Mouse (Mus musculus): ENCODE measurements at regions not wholly inside any gene's neighbourhood (a gene's known extent, or its start where the extent isn't known, plus 50 kb on each side); places are given as distances from the start of the nearest gene placed in this dataset.

DNA sequence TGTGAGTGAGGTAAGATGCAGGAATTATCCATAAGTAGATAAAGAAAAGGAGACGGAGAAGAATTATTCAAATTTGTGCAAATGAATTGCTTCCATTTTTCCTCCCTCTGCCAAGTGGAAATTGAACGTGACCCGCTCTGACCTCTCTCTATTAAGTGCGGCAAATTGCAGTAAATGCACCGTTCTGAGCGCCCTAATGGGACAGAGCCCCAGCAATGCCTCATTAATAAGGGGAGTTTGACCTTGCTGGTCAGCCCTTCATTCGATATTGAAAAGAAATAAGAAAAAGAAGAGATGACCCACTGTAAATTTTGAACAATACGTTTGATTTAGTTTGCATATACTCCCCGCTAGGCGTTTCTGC lies 137.0 kb downstream of the Gpat3 start:
- WGBS, result 81% methylated on average over 10 of the region's 10 CpGs
- DNase-seq (ENCODE audit: low spot score), result no peak
- no peaks in the 10 kb centered on the region for H3K9me3 ChIP-seq
- H3K27ac ChIP-seq, result no peak overlapping the region
- no peaks in the 10 kb centered on the region for H3K27me3 ChIP-seq (ENCODE audit: insufficient read depth, poor library complexity, severe bottlenecking)
- H3K4me3 ChIP-seq, result no peak overlapping the region
- no peaks in the 10 kb centered on the region for H3K4me1 ChIP-seq
- no peaks in the 10 kb centered on the region for H3K36me3 ChIP-seq

DNA sequence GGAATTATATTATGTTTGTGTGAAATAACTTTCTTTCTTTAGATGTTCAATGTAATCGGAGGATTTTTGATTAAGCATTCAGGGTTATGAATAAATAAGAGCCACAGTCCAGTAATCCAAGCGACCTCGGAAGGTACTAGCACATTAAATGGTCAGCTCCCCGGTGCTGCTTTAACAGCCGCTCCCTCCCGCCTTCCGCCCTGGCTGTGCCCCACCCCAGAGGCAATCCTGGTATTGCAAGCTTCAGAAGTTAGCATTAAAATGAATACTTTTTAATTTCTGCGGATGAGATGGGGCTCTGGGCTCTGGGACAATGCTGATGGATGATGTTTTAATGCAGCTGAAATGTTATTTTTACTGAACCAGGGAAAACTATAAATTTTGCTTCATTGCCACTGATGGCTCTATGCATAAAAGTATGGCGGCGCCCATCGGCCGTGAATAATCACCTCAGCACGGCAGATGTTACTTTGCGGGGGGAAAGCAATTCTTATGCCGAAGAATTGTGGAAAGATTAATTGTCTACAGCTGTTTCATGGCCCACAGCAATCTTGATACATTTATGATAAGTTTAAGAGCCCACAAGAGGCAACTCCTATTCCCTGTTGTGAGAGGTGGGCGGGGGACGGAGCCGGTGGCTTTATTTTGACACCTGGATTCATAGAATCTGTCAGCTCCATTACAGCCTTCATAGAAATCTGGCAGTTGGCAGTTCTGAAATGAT lies 136.5 kb downstream of the Gpat3 start:
- Histone ChIP-seq H3K4me3 (no peak overlapping the region), H3K27me3 (ENCODE audit: insufficient read depth, poor library complexity, severe bottlenecking) (no peaks in the 10 kb centered on the region), H3K27ac (no peak overlapping the region), H3K36me3 (no peaks in the 10 kb centered on the region), H3K9me3 (no peaks in the 10 kb centered on the region), H3K4me1 (no peaks in the 10 kb centered on the region)
- no peak for DNase-seq (ENCODE audit: low spot score)
- 88% methylated on average over 18 of the region's 18 CpGs for WGBS

DNA sequence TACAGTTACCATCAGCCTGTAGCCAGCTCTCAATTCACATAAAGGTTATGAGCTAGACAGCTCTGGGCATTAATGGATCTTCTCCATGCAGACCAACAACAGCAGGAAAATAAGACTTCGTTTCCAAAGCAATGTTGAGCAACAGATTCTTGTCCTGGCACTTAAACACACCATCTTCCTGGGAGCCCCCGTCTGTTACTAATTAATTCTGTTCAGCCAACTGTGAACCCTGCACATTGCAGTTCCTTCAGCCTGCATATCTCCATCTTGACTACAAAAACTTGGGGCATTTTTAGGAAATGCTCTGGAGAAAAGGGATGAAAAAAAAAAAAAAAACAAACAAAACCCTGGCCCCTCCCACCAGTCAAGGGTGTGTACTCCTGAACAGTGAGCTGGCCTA lies 131.2 kb downstream of the Gpat3 start:
- DNase-seq (ENCODE audit: low spot score), result no peak
- Histone ChIP-seq H3K9me3 (no peaks in the 10 kb centered on the region), H3K4me3 (no peak overlapping the region), H3K36me3 (no peaks in the 10 kb centered on the region), H3K4me1 (no peaks in the 10 kb centered on the region), H3K27ac (no peak overlapping the region), H3K27me3 (ENCODE audit: insufficient read depth, poor library complexity, severe bottlenecking) (no peaks in the 10 kb centered on the region)
- WGBS, result 71% methylated on average over 2 of the region's 2 CpGs

DNA sequence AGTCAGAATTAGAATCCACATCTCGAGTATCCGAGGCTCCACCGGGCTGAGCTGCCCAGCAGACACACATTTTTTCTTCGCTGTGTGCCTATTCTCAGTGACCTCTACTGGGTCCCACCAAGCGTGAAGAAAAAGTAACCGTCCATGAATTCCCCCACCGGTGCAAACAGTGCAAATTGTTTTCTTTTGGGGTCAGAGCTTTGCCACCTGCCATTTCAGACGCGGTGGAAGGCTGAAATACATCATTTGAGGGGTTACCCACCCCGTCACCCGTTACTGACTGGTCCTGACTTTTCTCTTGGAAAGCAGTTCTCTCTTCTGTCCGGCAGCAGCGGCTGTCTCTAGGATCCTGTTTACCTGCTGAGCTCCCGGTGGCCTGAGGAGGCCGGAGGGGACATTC lies 105.7 kb downstream of the Gpat3 start:
- Histone ChIP-seq H3K27ac (no peak overlapping the region), H3K4me3 (no peak overlapping the region), H3K27me3 (ENCODE audit: insufficient read depth, poor library complexity, severe bottlenecking) (no peaks in the 10 kb centered on the region), H3K9me3 (no peaks in the 10 kb centered on the region), H3K36me3 (no peaks in the 10 kb centered on the region), H3K4me1 (0 out of 2 replicates have a peak, but pooled peaks cover 4% of the 10 kb centered on the region)
- DNase-seq (ENCODE audit: low spot score), result no peak
- 70% methylated on average over 15 of the region's 15 CpGs for WGBS

Measured in heart, embryonic 10.5 days (tissue).